Mouse (Mus musculus) heart, embryonic 13.5 days (tissue): ENCODE results near the gene Usf2. TPM values are rescaled to one million over a fixed set of nuclear protein-coding genes. Genes with fewer than 3 reads are reported as not detected.
A peak's percentile ranks its signal among the peaks of the same experiment; 100 is the strongest.
"Not testable (repeated sequence)": the region's sequence is repeated elsewhere in the genome, so short reads cannot be mapped to it uniquely, and the experiment has no call there.

Experiments
- ATAC-seq: fragments of 200-750 bp; cut with Nextera tagmentation; 2 replicates; pipeline ENCODE4 v1.8.0; 2017; ENCODE audit warnings: moderate TSS enrichment; ENCODE audit not compliant: insufficient number of reproducible peaks, low FRiP score, low TSS enrichment; ENCODE audit errors: extremely low read depth
- H3K27ac ChIP-seq: fragments of 300-500 bp; sonication (generic); replicated peaks from 2 replicates; pipeline ENCODE4 v1.5.1; 2015; ENCODE audit warnings: moderate library complexity, mild to moderate bottlenecking, inconsistent platforms
- H3K27me3 ChIP-seq: fragments of 300-500 bp; sonication (generic); replicated peaks from 2 replicates; pipeline ENCODE4 v1.6.1; 2015; ENCODE audit warnings: mild to moderate bottlenecking, inconsistent platforms
- H3K36me3 ChIP-seq: fragments of 300-500 bp; sonication (generic); 2 replicates; pipeline ENCODE4 v1.6.1; 2015; ENCODE audit warnings: mild to moderate bottlenecking, inconsistent platforms
- H3K4me1 ChIP-seq: fragments of 300-500 bp; sonication (generic); 2 replicates; pipeline ENCODE4 v1.6.1; 2015; ENCODE audit warnings: inconsistent platforms
- H3K4me2 ChIP-seq: fragments of 300-500 bp; sonication (generic); 2 replicates; pipeline ENCODE4 v1.6.1; 2015; ENCODE audit warnings: inconsistent platforms, mild to moderate bottlenecking, moderate library complexity
- H3K4me3 ChIP-seq: fragments of 300-500 bp; sonication (generic); 2 replicates; pipeline ENCODE4 v1.5.1; 2015; ENCODE audit warnings: moderate library complexity, mild to moderate bottlenecking, inconsistent platforms
- H3K9ac ChIP-seq: fragments of 300-500 bp; sonication (generic); 2 replicates; pipeline ENCODE4 v1.6.1; 2015; ENCODE audit warnings: inconsistent platforms, mild to moderate bottlenecking, moderate library complexity
- H3K9me3 ChIP-seq: fragments of 300-500 bp; sonication (generic); 2 replicates; pipeline ENCODE4 v1.6.1; 2016; ENCODE audit warnings: inconsistent platforms
- WGBS: fragments of 180-500 bp; shearing (Covaris S2); methylation state at CpG from one replicate; pipeline ENCODE4 v1.1.7; 2015; ENCODE audit warnings: mixed read lengths; 5-methylcytosine and 5-hydroxymethylcytosine counted together
- polyA plus RNA-seq: library from polyadenylated mRNA; unstranded; fragments of >200 nt; fragmentation: Nextera tagmentation; extraction: Ambion mirVana; gene quantifications from 2 replicates; pipeline ENCODE4 v1.2.1, GENCODE M21; 2015

The Usf2 gene
- polyA plus RNA-seq, 1 experiment from 2014 or later: 17.3 TPM

- H3K9me3 ChIP-seq: no peaks in the 10 kb centered on the region
- peak overlapping the region; percentile 89 for H3K4me2 ChIP-seq
- peak; percentile 20; the same call in 1 of the 2 replicates for ATAC-seq
- H3K4me1 ChIP-seq: peaks cover 19% of the 10 kb centered on the region
- H3K36me3 ChIP-seq: peaks cover 41% of the 10 kb centered on the region
- H3K27me3 ChIP-seq: no peaks in the 10 kb centered on the region
- peak overlapping the region; percentile 99 for H3K27ac ChIP-seq
- peak overlapping the region; percentile 96 for H3K4me3 ChIP-seq
- 1% methylated on average over 39 of the region's 43 CpGs for WGBS
- H3K9ac ChIP-seq: peak overlapping the region; percentile 100
These were observed 772 bp upstream of the Usf2 start for GRCm38 (mm10) chr7:30957367-30957783.

GRCm38 (mm10) chr7:30956357-30956751 lies 249 bp downstream of the Usf2 start:
- Histone ChIP-seq H3K27ac (peak overlapping the region; percentile 99), H3K4me2 (peak overlapping the region; percentile 89), H3K36me3 (peaks cover 51% of the 10 kb centered on the region), H3K27me3 (no peaks in the 10 kb centered on the region), H3K9ac (peak overlapping the region; percentile 100), H3K4me3 (peak overlapping the region; percentile 96), H3K4me1 (peaks cover 19% of the 10 kb centered on the region), H3K9me3 (no peaks in the 10 kb centered on the region)
- WGBS: 0% methylated on average over 5 of the region's 49 CpGs
- ATAC-seq: peak; percentile 7; the same call in 1 of the 2 replicates

DNA sequence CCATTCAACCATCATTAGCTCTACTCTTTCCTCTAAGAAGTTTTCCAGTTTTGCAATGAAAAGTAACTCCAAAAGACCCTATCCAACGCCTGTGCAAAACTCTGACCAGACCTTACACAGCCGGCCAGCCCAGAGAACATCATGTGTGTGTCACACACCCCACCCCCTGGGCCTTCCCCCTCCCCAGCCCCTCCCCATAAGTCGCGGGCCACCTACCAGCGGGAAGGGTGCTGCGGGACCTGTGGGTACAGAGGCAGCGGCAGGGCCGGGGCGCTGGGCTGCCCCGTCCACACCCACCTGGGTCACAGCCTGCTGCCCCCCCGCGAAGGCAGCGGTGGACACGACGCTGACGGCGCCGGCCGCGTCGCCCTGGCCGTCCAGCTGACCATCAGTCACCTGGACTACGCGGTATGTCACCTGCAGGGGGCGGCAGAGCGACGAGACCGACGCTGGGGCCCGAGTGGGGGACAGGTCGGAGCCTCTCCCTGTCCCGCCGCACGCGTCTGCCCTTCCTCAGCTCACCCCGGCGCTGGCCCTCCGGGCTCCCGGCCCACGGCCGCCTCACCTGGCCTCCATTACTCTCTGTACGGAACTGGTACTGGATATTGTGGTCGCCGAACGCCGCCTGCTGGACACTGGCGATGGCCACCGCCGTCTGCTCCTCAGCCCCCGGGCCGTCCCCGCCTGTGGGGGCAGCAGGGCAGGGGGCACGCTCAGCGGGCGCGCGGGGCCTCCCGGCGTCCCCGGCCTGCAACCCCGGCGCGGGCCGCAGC lies 833 bp downstream of the Usf2 start:
- Histone ChIP-seq H3K27ac (peak overlapping the region; percentile 99), H3K4me3 (peak overlapping the region; percentile 96), H3K36me3 (peaks cover 57% of the 10 kb centered on the region), H3K9me3 (no peaks in the 10 kb centered on the region), H3K27me3 (no peaks in the 10 kb centered on the region), H3K4me2 (peak overlapping the region; percentile 89), H3K4me1 (peaks cover 19% of the 10 kb centered on the region), H3K9ac (peak overlapping the region; percentile 100)
- WGBS: under 1% methylated on average over 52 of the region's 64 CpGs
- ATAC-seq: peak; percentile 55

DNA sequence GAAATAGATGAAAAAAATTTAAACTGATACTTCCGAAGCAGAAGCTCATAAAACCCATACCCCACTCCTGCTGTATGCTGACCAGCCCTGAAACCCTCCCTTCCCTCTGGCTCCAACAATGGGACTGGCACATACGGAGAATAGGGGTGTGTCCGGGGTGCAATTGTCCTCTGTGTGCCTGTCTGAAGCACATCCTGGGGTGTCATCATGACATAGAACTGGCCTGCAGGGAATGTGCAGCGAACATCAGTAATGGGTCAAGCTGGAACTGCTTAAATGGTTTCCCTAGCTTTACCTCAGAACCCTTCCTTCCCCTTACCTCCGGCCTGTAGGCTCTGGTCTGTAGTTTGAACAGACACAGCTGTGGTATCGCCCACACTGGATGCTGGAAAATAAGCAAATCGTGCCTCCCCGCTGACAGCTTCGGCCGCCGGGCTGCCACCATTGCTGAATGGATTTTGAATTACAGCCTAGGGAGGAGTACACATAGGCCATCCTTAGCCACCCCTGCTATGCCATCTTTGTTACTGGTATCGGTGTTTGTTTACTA lies 1.6 kb downstream of the Usf2 start:
- Histone ChIP-seq H3K4me1 (peaks cover 19% of the 10 kb centered on the region), H3K4me3 (peak overlapping the region; percentile 96), H3K36me3 (peaks cover 64% of the 10 kb centered on the region), H3K4me2 (peak overlapping the region; percentile 89), H3K9ac (peak overlapping the region; percentile 100), H3K27me3 (no peaks in the 10 kb centered on the region), H3K27ac (no peak overlapping the region), H3K9me3 (no peaks in the 10 kb centered on the region)
- no peak for ATAC-seq
- WGBS: 86% methylated on average over 12 of the region's 12 CpGs

DNA sequence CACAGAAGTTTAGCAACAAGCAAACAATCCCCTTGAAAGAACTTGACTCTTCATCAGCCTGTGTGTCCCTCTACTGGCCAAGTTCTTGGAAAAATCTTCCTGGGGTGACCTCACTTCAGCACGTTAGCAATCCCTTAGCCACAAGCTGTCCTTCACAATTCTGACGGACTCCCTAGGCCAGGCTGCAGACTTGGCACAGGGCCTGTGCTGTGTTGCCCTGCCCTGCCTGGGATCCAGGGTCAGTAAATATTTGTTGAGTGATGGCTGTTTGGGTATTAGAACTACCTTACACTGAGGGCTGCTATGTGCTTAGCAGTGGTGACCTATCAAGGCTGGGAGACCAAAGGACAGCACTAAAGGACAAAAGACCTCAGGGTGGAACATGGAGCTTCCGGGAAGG lies 2.6 kb downstream of the Usf2 start:
- peaks cover 19% of the 10 kb centered on the region for H3K4me1 ChIP-seq
- peaks cover 71% of the 10 kb centered on the region for H3K36me3 ChIP-seq
- no peak overlapping the region for H3K27ac ChIP-seq
- H3K9ac ChIP-seq: no peak overlapping the region
- H3K9me3 ChIP-seq: no peaks in the 10 kb centered on the region
- no peak for ATAC-seq
- whole genome bisulfite sequencing: 78% methylated on average over 3 of the region's 3 CpGs
- H3K27me3 ChIP-seq: no peaks in the 10 kb centered on the region
- H3K4me3 ChIP-seq: no peak overlapping the region
- H3K4me2 ChIP-seq: no peak overlapping the region

DNA sequence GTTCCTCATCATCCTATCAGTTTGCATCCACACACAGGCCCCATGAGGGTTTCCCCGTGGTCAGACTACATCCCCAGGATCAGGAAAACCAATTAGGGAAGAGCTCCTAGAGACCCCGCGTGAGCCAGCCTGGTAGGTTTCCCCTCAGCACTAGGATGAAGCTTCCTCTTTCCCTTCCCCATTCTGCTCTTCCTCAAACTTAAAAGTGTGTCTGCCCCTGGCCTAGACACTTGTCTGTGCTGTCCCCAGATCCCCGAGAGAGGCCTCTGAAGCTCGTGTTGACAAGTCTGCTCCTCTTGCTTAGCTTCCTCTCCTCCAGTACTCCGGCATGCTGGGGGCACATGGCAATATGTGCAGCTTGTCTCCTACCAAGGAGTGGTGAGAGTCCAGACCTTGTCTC lies 3.1 kb downstream of the Usf2 start:
- no peak for ATAC-seq
- H3K36me3 ChIP-seq: peaks cover 69% of the 10 kb centered on the region

DNA sequence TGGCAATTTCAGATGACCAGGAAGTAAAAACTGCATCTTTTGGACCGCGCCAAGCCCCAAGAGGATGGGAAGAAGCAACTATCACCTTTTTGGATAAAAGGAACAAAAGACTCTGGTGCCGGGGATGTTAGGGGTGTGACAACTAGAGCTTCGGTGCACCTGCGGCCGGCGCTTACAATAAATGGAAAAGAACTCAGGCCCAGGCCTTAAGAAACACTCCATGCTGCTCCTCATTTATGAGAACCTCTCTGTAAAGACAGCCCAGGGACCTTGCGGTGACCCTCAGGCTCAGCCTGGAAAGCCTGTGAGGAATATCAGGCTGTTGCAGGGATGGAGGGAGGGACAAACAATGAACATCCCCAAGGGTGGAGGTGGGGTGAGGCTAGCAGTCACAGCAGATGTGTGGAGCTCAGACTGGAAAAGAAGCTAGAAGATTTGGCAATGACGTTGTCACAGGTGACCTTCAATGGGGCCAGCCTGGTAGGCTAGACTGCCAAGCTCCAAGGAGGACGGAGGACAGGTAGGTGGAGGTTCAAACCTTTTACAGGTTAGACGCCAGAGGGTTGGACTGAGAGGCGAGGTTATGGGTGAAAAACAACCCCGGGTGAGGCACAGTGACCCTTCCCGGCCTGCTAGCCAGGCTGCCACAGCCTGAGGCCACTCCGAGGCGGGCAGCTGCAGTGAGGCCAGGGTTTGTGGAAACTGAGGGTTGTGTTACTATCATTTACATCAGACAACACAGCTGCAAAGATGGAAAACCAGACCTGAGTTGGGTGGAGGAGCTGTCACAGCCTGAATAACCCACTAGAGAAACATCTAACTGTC lies 4.0 kb downstream of the Usf2 start:
- no peak overlapping the region for H3K4me2 ChIP-seq
- H3K27me3 ChIP-seq: no peaks in the 10 kb centered on the region
- ATAC-seq: no peak
- whole genome bisulfite sequencing: 89% methylated on average over 16 of the region's 16 CpGs
- no peaks in the 10 kb centered on the region for H3K9me3 ChIP-seq
- H3K27ac ChIP-seq: no peak overlapping the region
- no peak overlapping the region for H3K9ac ChIP-seq
- no peak overlapping the region for H3K4me3 ChIP-seq
- peaks cover 9% of the 10 kb centered on the region for H3K4me1 ChIP-seq
- peaks cover 69% of the 10 kb centered on the region for H3K36me3 ChIP-seq

More for the DNA sequence above, 3.1 kb downstream of the Usf2 start:
- 83% methylated on average over 6 of the region's 6 CpGs for WGBS
- H3K9ac ChIP-seq: no peak overlapping the region
- H3K4me1 ChIP-seq: peaks cover 17% of the 10 kb centered on the region
- H3K9me3 ChIP-seq: no peaks in the 10 kb centered on the region
- no peak overlapping the region for H3K27ac ChIP-seq
- no peak overlapping the region for H3K4me3 ChIP-seq
- H3K27me3 ChIP-seq: no peaks in the 10 kb centered on the region
- no peak overlapping the region for H3K4me2 ChIP-seq

- not testable (repeated sequence) for H3K27me3 ChIP-seq, H3K27ac ChIP-seq, H3K4me3 ChIP-seq, H3K9me3 ChIP-seq, H3K4me2 ChIP-seq, ATAC-seq, H3K4me1 ChIP-seq, H3K9ac ChIP-seq
- WGBS: 86% methylated on average over 3 of the region's 3 CpGs
- H3K36me3 ChIP-seq: peaks cover 82% of the 10 kb centered on the region
These were observed 6.7 kb downstream of the Usf2 start for GRCm38 (mm10) chr7:30949902-30950301.

- H3K9ac ChIP-seq: no peak overlapping the region
- H3K4me3 ChIP-seq: no peak overlapping the region
- H3K36me3 ChIP-seq: peaks cover 41% of the 10 kb centered on the region
- no peak overlapping the region for H3K27ac ChIP-seq
- ATAC-seq: no peak
- WGBS: 94% methylated on average over 7 of the region's 7 CpGs
- H3K9me3 ChIP-seq: no peaks in the 10 kb centered on the region
- no peaks in the 10 kb centered on the region for H3K27me3 ChIP-seq
- H3K4me1 ChIP-seq: no peaks in the 10 kb centered on the region
- H3K4me2 ChIP-seq: no peak overlapping the region
These were observed 10.7 kb downstream of the Usf2 start for GRCm38 (mm10) chr7:30945876-30946275.

GRCm38 (mm10) chr7:30945466-30945865 lies 11.1 kb downstream of the Usf2 start:
- WGBS: 86% methylated on average over 7 of the region's 7 CpGs

DNA sequence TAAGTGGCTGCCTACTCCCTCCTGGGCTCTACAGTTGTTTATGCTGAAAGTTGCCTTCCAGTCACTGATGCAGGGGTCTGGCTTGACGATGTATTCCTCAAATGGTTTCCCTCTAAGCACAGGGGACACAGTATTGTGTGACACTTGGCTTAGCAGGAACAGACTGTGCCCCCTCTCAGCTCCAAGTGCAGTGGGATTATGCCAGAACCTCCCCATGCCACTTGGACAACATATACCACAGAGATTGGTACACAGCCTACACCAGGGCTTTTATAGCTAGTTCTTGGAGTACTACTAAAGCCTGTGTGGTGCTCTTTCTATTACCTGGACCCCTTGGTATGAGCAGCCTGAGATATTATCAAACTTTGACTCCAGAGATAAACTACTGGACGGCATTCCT lies 11.9 kb downstream of the Usf2 start:
- H3K4me2 ChIP-seq, H3K9ac ChIP-seq, H3K4me3 ChIP-seq, H3K9me3 ChIP-seq, ATAC-seq, H3K4me1 ChIP-seq, H3K27me3 ChIP-seq, H3K27ac ChIP-seq: not testable (repeated sequence)
- WGBS: 47% methylated on average over 2 of the region's 2 CpGs
- H3K36me3 ChIP-seq: peaks cover 30% of the 10 kb centered on the region

More at GRCm38 (mm10) chr7:30945466-30945865, 11.1 kb downstream of the Usf2 start:
- peaks cover 37% of the 10 kb centered on the region for H3K36me3 ChIP-seq
- ATAC-seq, H3K9ac ChIP-seq, H3K4me1 ChIP-seq, H3K9me3 ChIP-seq, H3K27ac ChIP-seq, H3K4me3 ChIP-seq, H3K4me2 ChIP-seq, H3K27me3 ChIP-seq: not testable (repeated sequence)
